In genomic region chr13:71166226-71166625, GRCm38 (mm10) we compare ENCODE assay signal across 27 mouse cellular contexts.
DNase-seq lines count a peak whose midpoint lies in the region; ATAC-seq lines count a peak whose summit lies in the region.
"Had no signal": no experiment of that assay in that cellular context is flagged by ENCODE, and none has a peak within 500 bp of the region (broad histone marks: within the 10 kb centered on the region; RNA-seq: fewer than 3 reads in every experiment).

No protein-coding gene starts in this region.

- H3K4me1 ChIP-seq in forebrain, embryonic 11.5 days (replicated peaks; ENCODE audit: control insufficient read depth, insufficient read depth, low read length) = no peaks in the 10 kb centered on the region; the same call in 1 of the 2 replicates
- peaks cover 21% of the 10 kb centered on the region for H3K4me1 ChIP-seq in forebrain, embryonic 10.5 days
- peaks cover 12% of the 10 kb centered on the region for H3K4me1 ChIP-seq in hindbrain, embryonic 12.5 days
- peaks cover 13% of the 10 kb centered on the region for H3K4me1 ChIP-seq in hindbrain, embryonic 14.5 days (replicated peaks; ENCODE audit: control insufficient read depth, insufficient read depth, low read length)
- peaks cover 19% of the 10 kb centered on the region for H3K4me1 ChIP-seq in midbrain, embryonic 12.5 days
- H3K4me1 ChIP-seq in neural tube, embryonic 12.5 days = peaks cover 8% of the 10 kb centered on the region; the same call in 1 of the 2 replicates
- H3K4me1 ChIP-seq in liver, embryonic 12.5 days = no peaks in the 10 kb centered on the region
- H3K4me1 ChIP-seq: embryonic facial prominence, embryonic 13.5 days; heart, embryonic 13.5 days had no signal

- ATAC-seq in forebrain, embryonic 11.5 days (replicated peaks; ENCODE audit: low FRiP score) = peak; percentile 49
- peak; percentile 30; the same call in 1 of the 2 replicates for ATAC-seq in hindbrain, embryonic 12.5 days (ENCODE audit: low FRiP score)
- no peak for ATAC-seq in hindbrain, embryonic 14.5 days (ENCODE audit: low FRiP score)
- peak; percentile 32; the same call in 1 of the 2 replicates for ATAC-seq in midbrain, embryonic 12.5 days (ENCODE audit: low FRiP score, low read depth)
- ATAC-seq in neural tube, embryonic 12.5 days (ENCODE audit: low FRiP score, low read depth) = 0 out of 2 replicates have a peak, but pooled peaks have one; percentile 33
- ATAC-seq in liver, embryonic 12.5 days = no peak
- ATAC-seq: activated CD4-positive, CD25-positive, alpha-beta regulatory T cell, adult 4 months; intestine, embryonic 16.5 days; liver, postnatal 0 days; lung, postnatal 0 days had no signal

- no peaks in the 10 kb centered on the region for H3K9me3 ChIP-seq in forebrain, embryonic 11.5 days (ENCODE audit: control insufficient read depth, low read length)
- H3K9me3 ChIP-seq in forebrain, embryonic 10.5 days = no peaks in the 10 kb centered on the region
- H3K9me3 ChIP-seq in hindbrain, embryonic 12.5 days (replicated peaks) = no peaks in the 10 kb centered on the region
- H3K9me3 ChIP-seq in hindbrain, embryonic 14.5 days (ENCODE audit: control insufficient read depth, low read length) = no peaks in the 10 kb centered on the region
- no peaks in the 10 kb centered on the region for H3K9me3 ChIP-seq in midbrain, embryonic 12.5 days
- no peaks in the 10 kb centered on the region for H3K9me3 ChIP-seq in neural tube, embryonic 12.5 days
- H3K9me3 ChIP-seq in liver, embryonic 12.5 days (replicated peaks) = no peaks in the 10 kb centered on the region
- H3K9me3 ChIP-seq: embryonic facial prominence, embryonic 13.5 days; heart, embryonic 13.5 days had no signal

- no peak overlapping the region for H3K4me3 ChIP-seq in forebrain, embryonic 11.5 days (ENCODE audit: low read depth, low read length)
- no peak overlapping the region for H3K4me3 ChIP-seq in forebrain, embryonic 10.5 days
- no peak overlapping the region for H3K4me3 ChIP-seq in hindbrain, embryonic 12.5 days
- H3K4me3 ChIP-seq in hindbrain, embryonic 14.5 days (replicated peaks; ENCODE audit: low read length) = no peak overlapping the region
- no peak overlapping the region for H3K4me3 ChIP-seq in midbrain, embryonic 12.5 days
- no peak overlapping the region for H3K4me3 ChIP-seq in neural tube, embryonic 12.5 days
- no peak overlapping the region for H3K4me3 ChIP-seq in liver, embryonic 12.5 days
- H3K4me3 ChIP-seq: embryonic facial prominence, embryonic 13.5 days; erythroblast, embryonic 14.5 days; heart, embryonic 13.5 days; layer of hippocampus, adult 2 months had no signal

- H3K36me3 ChIP-seq in forebrain, embryonic 11.5 days (ENCODE audit: control insufficient read depth, insufficient read depth, low read length) = no peaks in the 10 kb centered on the region
- no peaks in the 10 kb centered on the region for H3K36me3 ChIP-seq in forebrain, embryonic 10.5 days (replicated peaks)
- H3K36me3 ChIP-seq in hindbrain, embryonic 12.5 days = no peaks in the 10 kb centered on the region
- H3K36me3 ChIP-seq in hindbrain, embryonic 14.5 days (replicated peaks; ENCODE audit: control insufficient read depth, insufficient read depth) = no peaks in the 10 kb centered on the region
- no peaks in the 10 kb centered on the region for H3K36me3 ChIP-seq in midbrain, embryonic 12.5 days
- H3K36me3 ChIP-seq in neural tube, embryonic 12.5 days = no peaks in the 10 kb centered on the region
- no peaks in the 10 kb centered on the region for H3K36me3 ChIP-seq in liver, embryonic 12.5 days
- H3K36me3 ChIP-seq: embryonic facial prominence, embryonic 13.5 days; heart, embryonic 13.5 days had no signal

- DNase-seq in forebrain, embryonic 11.5 days (ENCODE audit: low spot score) = no peak
- DNase-seq in forebrain, embryonic 10.5 days (ENCODE audit: extremely low spot score, low spot score) = no peak
- DNase-seq in hindbrain, embryonic 14.5 days (ENCODE audit: low spot score) = no peak
- DNase-seq: adrenal gland, postnatal 10 days; cerebellum, adult 2 months; cerebellum, postnatal 36 days; gastrocnemius, postnatal 14 days; heart, adult 18-20 months; heart, postnatal 14 days; kidney, adult 9 months; kidney, postnatal 14 days; liver, postnatal 0 days; right cerebral cortex, adult 18-20 months; right cerebral cortex, postnatal 4 days; thymus, postnatal 25 days had no signal

- WGBS in forebrain, embryonic 11.5 days = 28% methylated on average over 3 of the region's 3 CpGs
- 36% methylated on average over 3 of the region's 3 CpGs for WGBS in forebrain, embryonic 10.5 days
- WGBS in hindbrain, embryonic 12.5 days = 29% methylated on average over 3 of the region's 3 CpGs
- WGBS in hindbrain, embryonic 14.5 days = 17% methylated on average over 3 of the region's 3 CpGs
- 36% methylated on average over 3 of the region's 3 CpGs for WGBS in midbrain, embryonic 12.5 days
- 51% methylated on average over 3 of the region's 3 CpGs for WGBS in neural tube, embryonic 12.5 days
- 59% methylated on average over 3 of the region's 3 CpGs for WGBS in liver, embryonic 12.5 days (ENCODE audit: insufficient replicate concordance)

- peaks cover 14% of the 10 kb centered on the region for H3K27me3 ChIP-seq in forebrain, embryonic 11.5 days (ENCODE audit: control insufficient read depth, insufficient read depth, low read length)
- peaks cover 48% of the 10 kb centered on the region for H3K27me3 ChIP-seq in forebrain, embryonic 10.5 days (ENCODE audit: poor library complexity, severe bottlenecking)
- H3K27me3 ChIP-seq in hindbrain, embryonic 12.5 days = no peaks in the 10 kb centered on the region
- H3K27me3 ChIP-seq in hindbrain, embryonic 14.5 days (ENCODE audit: control insufficient read depth, insufficient read depth, low read length) = 0 out of 2 replicates have a peak, but pooled peaks cover 3% of the 10 kb centered on the region
- H3K27me3 ChIP-seq in midbrain, embryonic 12.5 days = peaks cover 20% of the 10 kb centered on the region
- H3K27me3 ChIP-seq in neural tube, embryonic 12.5 days (replicated peaks) = no peaks in the 10 kb centered on the region
- no peaks in the 10 kb centered on the region for H3K27me3 ChIP-seq in liver, embryonic 12.5 days (replicated peaks)
- H3K27me3 ChIP-seq: embryonic facial prominence, embryonic 13.5 days; heart, embryonic 13.5 days had no signal

- no peak overlapping the region for H3K9ac ChIP-seq in forebrain, embryonic 11.5 days (ENCODE audit: low read length)
- H3K9ac ChIP-seq in hindbrain, embryonic 12.5 days = no peak overlapping the region
- H3K9ac ChIP-seq in hindbrain, embryonic 14.5 days = no peak overlapping the region
- H3K9ac ChIP-seq in midbrain, embryonic 12.5 days (replicated peaks) = no peak overlapping the region
- H3K9ac ChIP-seq in neural tube, embryonic 12.5 days = no peak overlapping the region
- no peak overlapping the region for H3K9ac ChIP-seq in liver, embryonic 12.5 days
- H3K9ac ChIP-seq: embryonic facial prominence, embryonic 13.5 days; heart, embryonic 13.5 days; liver, postnatal 0 days had no signal

- H3K4me2 ChIP-seq in forebrain, embryonic 11.5 days (ENCODE audit: low read depth, low read length, severe bottlenecking) = no peak overlapping the region
- H3K4me2 ChIP-seq in hindbrain, embryonic 12.5 days (replicated peaks) = no peak overlapping the region
- no peak overlapping the region for H3K4me2 ChIP-seq in hindbrain, embryonic 14.5 days (replicated peaks)
- no peak overlapping the region for H3K4me2 ChIP-seq in midbrain, embryonic 12.5 days (replicated peaks)
- H3K4me2 ChIP-seq in neural tube, embryonic 12.5 days (replicated peaks) = no peak overlapping the region
- H3K4me2 ChIP-seq in liver, embryonic 12.5 days = no peak overlapping the region
- H3K4me2 ChIP-seq: embryonic facial prominence, embryonic 13.5 days had no signal

- no peak overlapping the region for H3K27ac ChIP-seq in forebrain, embryonic 11.5 days (ENCODE audit: low read depth, low read length)
- H3K27ac ChIP-seq in forebrain, embryonic 10.5 days = no peak overlapping the region
- peak overlapping the region; percentile 74; the same call in 1 of the 2 replicates for H3K27ac ChIP-seq in hindbrain, embryonic 12.5 days
- H3K27ac ChIP-seq in hindbrain, embryonic 14.5 days = no peak overlapping the region
- peak overlapping the region; percentile 56 for H3K27ac ChIP-seq in midbrain, embryonic 12.5 days (replicated peaks)
- H3K27ac ChIP-seq in neural tube, embryonic 12.5 days = no peak overlapping the region
- no peak overlapping the region for H3K27ac ChIP-seq in liver, embryonic 12.5 days
- H3K27ac ChIP-seq: embryonic facial prominence, embryonic 13.5 days; heart, embryonic 13.5 days; hindbrain, postnatal 0 days; layer of hippocampus, adult 2 months had no signal

Comparison
In these comparisons a context has a peak if more than half of its experiments do, and no peak if none do; other contexts are left out.
1. ATAC-seq: peak in forebrain, embryonic 11.5 days (single experiment), hindbrain, embryonic 12.5 days (single experiment), midbrain, embryonic 12.5 days (single experiment) and neural tube, embryonic 12.5 days (single experiment); none in hindbrain, embryonic 14.5 days (single experiment) and liver, embryonic 12.5 days (single experiment).
2. H3K27ac ChIP-seq: peak in hindbrain, embryonic 12.5 days (single experiment) and midbrain, embryonic 12.5 days (single experiment); none in forebrain, embryonic 11.5 days (single experiment), forebrain, embryonic 10.5 days (single experiment), hindbrain, embryonic 14.5 days (single experiment), neural tube, embryonic 12.5 days (single experiment) and liver, embryonic 12.5 days (single experiment).